Mouse (Mus musculus) CD4-positive naive resting alpha-beta T cell, adult 76 days (primary cell): ENCODE data around the gene Olfr435. TPM values are rescaled to one million over a fixed set of nuclear protein-coding genes. Genes with fewer than 3 reads are reported as not detected.

Experiments used
- total RNA-seq: library from RNA; stranded (reverse); gene quantifications from one replicate; pipeline ENCODE4 v1.2.4, GENCODE M21; 2023

Olfr435 gene
- total RNA-seq: not detected

GRCm38 (mm10) chr6:43196781-43197180 lies at the start of gene Olfr435:
TSS of gene Olfr435 (plus strand) at chr6:43197146.

GRCm38 (mm10) chr6:43162982-43163381 lies 34.0 kb upstream of the Olfr435 start, which contains the start of gene Olfr437:
TSS of gene Olfr437 (plus strand) at chr6:43163282.

GRCm38 (mm10) chr6:43171840-43172239 lies 25.1 kb upstream of the Olfr435 start, which contains the start of gene Olfr13:
TSS of gene Olfr13 (plus strand) at chr6:43172140.

GRCm38 (mm10) chr6:43212873-43213272 lies 15.9 kb downstream of the Olfr435 start, which contains the start of gene Olfr434:
TSS of gene Olfr434 (plus strand) at chr6:43213021.

GRCm38 (mm10) chr6:43231255-43231654 lies 34.3 kb downstream of the Olfr435 start, which contains the start of gene Olfr47:
TSS of gene Olfr47 (plus strand) at chr6:43231529.

Other genes starting within 250 kb of the Olfr435 start
- gene Olfr444, start 248.1 kb upstream of the Olfr435 start, total RNA-seq: not detected
- not detected for gene Olfr441, start 90.8 kb upstream of the Olfr435 start, total RNA-seq
- gene Olfr237-ps1, start 50.6 kb upstream of the Olfr435 start, total RNA-seq: not detected
- gene Olfr437, start 33.9 kb upstream of the Olfr435 start, total RNA-seq: not detected
- gene Olfr13, start 25.0 kb upstream of the Olfr435 start, total RNA-seq: not detected
- gene Olfr434, start 15.9 kb downstream of the Olfr435 start, total RNA-seq: not detected
- gene Olfr47, start 34.4 kb downstream of the Olfr435 start, total RNA-seq: not detected
- gene Arhgef5, start 68.4 kb downstream of the Olfr435 start, total RNA-seq: 1.5 TPM
- not detected for gene Nobox, start 112.4 kb downstream of the Olfr435 start, total RNA-seq